Mouse (Mus musculus) urinary bladder, postnatal 0 days (tissue): ENCODE results near the gene Lcmt1. TPM values are rescaled to one million over a fixed set of nuclear protein-coding genes. Genes with fewer than 3 reads are reported as not detected.

ENCODE experiments used
- polyA plus RNA-seq: library from polyadenylated mRNA; unstranded; fragments of >200 nt; fragmentation: Nextera tagmentation; extraction: Ambion mirVana; gene quantifications from 2 replicates; pipeline ENCODE4 v1.2.1, GENCODE M21; 2015

Lcmt1 gene
- 25.4 and 27.7 TPM in 2 replicates for polyA plus RNA-seq

GRCm38 (mm10) chr7:123369759-123370481 is at the start of gene Lcmt1, which contains the start of gene Arhgap17:
Gene Lcmt1, plus strand, starts transcription at chr7:123369784.
Gene Arhgap17, minus strand, starts transcription at chr7:123369915.

GRCm38 (mm10) chr7:123462070-123462501 is 92.5 kb downstream of the Lcmt1 start, which contains the start of gene Aqp8:
Gene Aqp8, plus strand, starts transcription at chr7:123462291.

Other genes with a start within 250 kb of the Lcmt1 start
- 37.3 and 38.4 TPM in 2 replicates for gene Tnrc6a, start 245.9 kb upstream of the Lcmt1 start, polyA plus RNA-seq
- gene Slc5a11, start 155.0 kb upstream of the Lcmt1 start, polyA plus RNA-seq: 0.10 TPM in 1 of 2 replicates, not detected in the other
- 10.7 and 12.9 TPM in 2 replicates for gene Arhgap17, start 131 bp downstream of the Lcmt1 start, polyA plus RNA-seq
- not detected in 2 replicates for gene Aqp8, start 92.5 kb downstream of the Lcmt1 start, polyA plus RNA-seq
- 0.57 and 0.62 TPM in 2 replicates for gene Zkscan2, start 130.7 kb downstream of the Lcmt1 start, polyA plus RNA-seq